Mouse (Mus musculus) forebrain, postnatal 0 days (tissue): Measurements from ENCODE around the gene Trappc3l. TPM values are rescaled to one million over a fixed set of nuclear protein-coding genes. Genes with fewer than 3 reads are reported as not detected.

Experiments
- ATAC-seq: fragments of 200-750 bp; cut with Nextera tagmentation; 2 replicates; pipeline ENCODE4 v1.8.0; 2017; ENCODE audit warnings: mild to moderate bottlenecking, moderate library complexity
- DNase-seq: peaks from one replicate; pipeline ENCODE4 v3.0.0-alpha.2; 2015
- H3K27ac ChIP-seq: fragments of 300-500 bp; sonication (generic); 2 replicates; pipeline ENCODE4 v1.5.1; 2014; ENCODE audit warnings: low read depth, mild to moderate bottlenecking, antibody characterized with exemption, low read length, moderate library complexity, mixed read lengths
- H3K27me3 ChIP-seq: fragments of 300-500 bp; sonication (generic); 2 replicates; pipeline ENCODE4 v1.6.1; 2014; ENCODE audit warnings: mild to moderate bottlenecking, low read length, mixed read lengths; ENCODE audit not compliant: insufficient read depth
- H3K36me3 ChIP-seq: fragments of 300-500 bp; sonication (generic); 2 replicates; pipeline ENCODE4 v1.6.1; 2014; ENCODE audit warnings: mild to moderate bottlenecking, moderate library complexity; ENCODE audit not compliant: insufficient read depth
- H3K4me1 ChIP-seq: fragments of 300-500 bp; sonication (generic); 2 replicates; pipeline ENCODE4 v1.6.1; 2014; ENCODE audit warnings: antibody characterized with exemption; ENCODE audit not compliant: insufficient read depth
- H3K4me2 ChIP-seq: fragments of 300-500 bp; sonication (generic); 2 replicates; pipeline ENCODE4 v1.6.1; 2014; ENCODE audit warnings: low read depth, mild to moderate bottlenecking, moderate library complexity
- H3K4me3 ChIP-seq: fragments of 300-500 bp; sonication (generic); 2 replicates; pipeline ENCODE4 v1.5.1; 2014; ENCODE audit warnings: low read depth, low read length, mixed read lengths
- H3K9ac ChIP-seq: fragments of 300-500 bp; sonication (generic); 2 replicates; pipeline ENCODE4 v1.6.1; 2014; ENCODE audit warnings: mild to moderate bottlenecking
- H3K9me3 ChIP-seq: fragments of 300-500 bp; sonication (generic); 2 replicates; pipeline ENCODE4 v1.6.1; 2016; ENCODE audit warnings: low read length
- CTCF ChIP-seq: sonication (generic); IDR thresholded peaks from 2 replicates; pipeline ENCODE4 v1.5.1; 2016; ENCODE audit warnings: antibody characterized with exemption, control low read depth, low read depth
- WGBS: fragments of 180-500 bp; shearing (Covaris S2); extraction: QIAGEN DNeasy Blood & Tissue Kit; methylation state at CpG from one replicate; pipeline ENCODE4 v1.1.7; 2014; 5-methylcytosine and 5-hydroxymethylcytosine counted together
- polyA plus RNA-seq: library from polyadenylated mRNA; unstranded; fragments of >200 nt; fragmentation: Nextera tagmentation; extraction: Ambion mirVana; gene quantifications from 2 replicates; pipeline ENCODE4 v1.2.1, GENCODE M21; 2015
- total RNA-seq: library from RNA; depleted of rRNA; stranded (reverse); fragments of >200 nt; gene quantifications from 2 replicates; pipeline ENCODE4 v1.2.3, GENCODE M21; 2014; rRNA removed

Gene Trappc3l
- total and polyA plus RNA-seq, 2 experiments from 2014 or later: 0.39 to 0.76 TPM

GRCm38 (mm10) chr10:34139768-34140167 lies 102.4 kb downstream of the Trappc3l start:
- Histone ChIP-seq H3K27me3 (no peaks in the 10 kb centered on the region), H3K4me2 (no peak overlapping the region), H3K9me3 (no peaks in the 10 kb centered on the region), H3K36me3 (no peaks in the 10 kb centered on the region), H3K9ac (no peak overlapping the region), H3K4me3 (no peak overlapping the region), H3K27ac (no peak overlapping the region), H3K4me1 (no peaks in the 10 kb centered on the region)
- no peak for TF ChIP-seq CTCF
- ATAC-seq (no peak), DNase-seq (no peak)
- 66% methylated on average over 4 of the region's 4 CpGs for WGBS

GRCm38 (mm10) chr10:34141693-34142092 lies 104.3 kb downstream of the Trappc3l start:
- TF ChIP-seq CTCF: no peak
- ATAC-seq (no peak), DNase-seq (no peak)
- no peak overlapping the region for H3K4me2 ChIP-seq
- WGBS: 96% methylated on average over 2 of the region's 2 CpGs
- H3K4me1 ChIP-seq: no peaks in the 10 kb centered on the region
- no peak overlapping the region for H3K4me3 ChIP-seq
- no peaks in the 10 kb centered on the region for H3K27me3 ChIP-seq
- H3K27ac ChIP-seq: no peak overlapping the region
- H3K36me3 ChIP-seq: no peaks in the 10 kb centered on the region
- H3K9me3 ChIP-seq: no peaks in the 10 kb centered on the region
- no peak overlapping the region for H3K9ac ChIP-seq

- Histone ChIP-seq H3K4me3 (no peak overlapping the region), H3K4me2 (no peak overlapping the region), H3K4me1 (no peaks in the 10 kb centered on the region), H3K36me3 (no peaks in the 10 kb centered on the region), H3K27me3 (no peaks in the 10 kb centered on the region), H3K27ac (no peak overlapping the region), H3K9ac (no peak overlapping the region), H3K9me3 (no peaks in the 10 kb centered on the region)
- no peak for TF ChIP-seq CTCF
- DNase-seq (no peak), ATAC-seq (no peak)
- WGBS: 29% methylated on average over 3 of the region's 3 CpGs
Measured at GRCm38 (mm10) chr10:34149772-34150171, 112.4 kb downstream of the Trappc3l start.

- Histone ChIP-seq H3K27me3 (no peaks in the 10 kb centered on the region), H3K36me3 (no peaks in the 10 kb centered on the region), H3K4me3 (no peak overlapping the region), H3K27ac (no peak overlapping the region), H3K9ac (no peak overlapping the region), H3K4me1 (no peaks in the 10 kb centered on the region), H3K9me3 (no peaks in the 10 kb centered on the region), H3K4me2 (no peak overlapping the region)
- WGBS: 37% methylated on average over 6 of the region's 6 CpGs
- no peak for DNase-seq
- no peak for ATAC-seq
- no peak for TF ChIP-seq CTCF
Measured at GRCm38 (mm10) chr10:34150454-34150853, 113.1 kb downstream of the Trappc3l start.

GRCm38 (mm10) chr10:34151827-34152226 lies 114.4 kb downstream of the Trappc3l start:
- peak; percentile 18; the same call in 1 of the 2 replicates for TF ChIP-seq CTCF
- Histone ChIP-seq H3K4me1 (no peaks in the 10 kb centered on the region), H3K4me3 (no peak overlapping the region), H3K9ac (no peak overlapping the region), H3K27me3 (no peaks in the 10 kb centered on the region), H3K36me3 (no peaks in the 10 kb centered on the region), H3K9me3 (no peaks in the 10 kb centered on the region), H3K27ac (no peak overlapping the region), H3K4me2 (no peak overlapping the region)
- 90% methylated on average over 3 of the region's 3 CpGs for WGBS
- ATAC-seq (no peak), DNase-seq (no peak)

GRCm38 (mm10) chr10:34155796-34156554 lies 118.6 kb downstream of the Trappc3l start:
- Histone ChIP-seq H3K4me3 (no peak overlapping the region), H3K27ac (no peak overlapping the region), H3K4me1 (no peaks in the 10 kb centered on the region), H3K9ac (no peak overlapping the region), H3K9me3 (no peaks in the 10 kb centered on the region), H3K36me3 (no peaks in the 10 kb centered on the region), H3K27me3 (no peaks in the 10 kb centered on the region), H3K4me2 (no peak overlapping the region)
- WGBS: 84% methylated on average over 12 of the region's 12 CpGs
- DNase-seq (no peak), ATAC-seq (no peak)
- no peak for TF ChIP-seq CTCF

Other genes starting within 250 kb of the Trappc3l start
- not detected in 2 replicates for gene Sult3a1, start 179.9 kb upstream of the Trappc3l start, total RNA-seq
- gene Sult3a1, start 179.9 kb upstream of the Trappc3l start, polyA plus RNA-seq: not detected in 2 replicates
- 2.2 and 3.8 TPM in 2 replicates for gene Rsph4a, start 132.5 kb upstream of the Trappc3l start, total RNA-seq
- gene Rsph4a, start 132.5 kb upstream of the Trappc3l start, polyA plus RNA-seq: 1.1 and 2.0 TPM in 2 replicates
- 13.3 and 19.5 TPM in 2 replicates for gene Zup1, start 86.3 kb upstream of the Trappc3l start, total RNA-seq
- gene Zup1, start 86.3 kb upstream of the Trappc3l start, polyA plus RNA-seq: 7.4 and 11.6 TPM in 2 replicates
- gene Rwdd1, start 18.0 kb upstream of the Trappc3l start, total RNA-seq: 146 and 155 TPM in 2 replicates
- 176 and 195 TPM in 2 replicates for gene Rwdd1, start 18.0 kb upstream of the Trappc3l start, polyA plus RNA-seq
- gene Calhm4, start 6.7 kb downstream of the Trappc3l start, total RNA-seq: not detected in 2 replicates
- 0.04 TPM in 1 of 2 replicates, not detected in the other for gene Calhm4, start 6.7 kb downstream of the Trappc3l start, polyA plus RNA-seq
- gene Calhm5, start 58.9 kb downstream of the Trappc3l start, total RNA-seq: 0.76 and 1.9 TPM in 2 replicates
- gene Calhm5, start 58.9 kb downstream of the Trappc3l start, polyA plus RNA-seq: 0.42 and 0.79 TPM in 2 replicates
- gene Calhm6, start 90.4 kb downstream of the Trappc3l start, total RNA-seq: 0.29 TPM in 1 of 2 replicates, not detected in the other
- gene Calhm6, start 90.4 kb downstream of the Trappc3l start, polyA plus RNA-seq: 0.69 and 0.84 TPM in 2 replicates
- 14.1 and 19.5 TPM in 2 replicates for gene Dse, start 170.1 kb downstream of the Trappc3l start, total RNA-seq
- 4.8 and 5.6 TPM in 2 replicates for gene Dse, start 170.1 kb downstream of the Trappc3l start, polyA plus RNA-seq
- gene Tspyl1, start 244.6 kb downstream of the Trappc3l start, total RNA-seq: 107 and 108 TPM in 2 replicates
- 128 and 138 TPM in 2 replicates for gene Tspyl1, start 244.6 kb downstream of the Trappc3l start, polyA plus RNA-seq